Mouse (Mus musculus) liver, embryonic 15.5 days (tissue): ENCODE measurements around the gene Ubac2. TPM values are rescaled to one million over a fixed set of nuclear protein-coding genes. Genes with fewer than 3 reads are reported as not detected.

Experiments used
- ATAC-seq: fragments of 200-750 bp; cut with Nextera tagmentation; 2 replicates; pipeline ENCODE4 v1.8.0; 2017; ENCODE audit warnings: moderate number of reproducible peaks, mild to moderate bottlenecking, moderate library complexity; ENCODE audit not compliant: insufficient read depth
- H3K27ac ChIP-seq: fragments of 300-500 bp; sonication (generic); replicated peaks from 2 replicates; pipeline ENCODE4 v1.5.1; 2015; ENCODE audit warnings: mild to moderate bottlenecking, inconsistent platforms
- H3K27me3 ChIP-seq: fragments of 300-500 bp; sonication (generic); 2 replicates; pipeline ENCODE4 v1.6.1; 2015; ENCODE audit warnings: mild to moderate bottlenecking, inconsistent platforms
- H3K36me3 ChIP-seq: fragments of 300-500 bp; sonication (generic); replicated peaks from 2 replicates; pipeline ENCODE4 v1.6.1; 2015; ENCODE audit warnings: moderate library complexity, mild to moderate bottlenecking, inconsistent platforms
- H3K4me1 ChIP-seq: fragments of 300-500 bp; sonication (generic); replicated peaks from 2 replicates; pipeline ENCODE4 v1.6.1; 2015; ENCODE audit warnings: inconsistent platforms
- H3K4me2 ChIP-seq: fragments of 300-500 bp; sonication (generic); 2 replicates; pipeline ENCODE4 v1.6.1; 2015; ENCODE audit warnings: moderate library complexity, mild to moderate bottlenecking, inconsistent platforms
- H3K4me3 ChIP-seq: fragments of 300-500 bp; sonication (generic); replicated peaks from 2 replicates; pipeline ENCODE4 v1.5.1; 2015; ENCODE audit warnings: mild to moderate bottlenecking, inconsistent platforms
- H3K9ac ChIP-seq: fragments of 300-500 bp; sonication (generic); 2 replicates; pipeline ENCODE4 v1.6.1; 2015; ENCODE audit warnings: moderate library complexity, mild to moderate bottlenecking, inconsistent platforms
- H3K9me3 ChIP-seq: fragments of 300-500 bp; sonication (generic); replicated peaks from 2 replicates; pipeline ENCODE4 v1.6.1; 2016; ENCODE audit warnings: inconsistent platforms
- WGBS: fragments of 180-500 bp; shearing (Covaris S2); methylation state at CpG from one replicate; pipeline ENCODE4 v1.1.7; 2015; ENCODE audit warnings: mixed read lengths; ENCODE audit not compliant: insufficient replicate concordance; 5-methylcytosine and 5-hydroxymethylcytosine counted together
- polyA plus RNA-seq: library from polyadenylated mRNA; unstranded; fragments of >200 nt; fragmentation: Nextera tagmentation; extraction: Ambion mirVana; gene quantifications from 2 replicates; pipeline ENCODE4 v1.2.1, GENCODE M21; 2015

Ubac2 gene
- polyA plus RNA-seq, 1 experiment from 2014 or later: 20.0 TPM

GRCm38 (mm10) chr14:122028926-122029745 lies 150.7 kb downstream of the Ubac2 start:
- WGBS: 40% methylated on average over 11 of the region's 11 CpGs
- no peak overlapping the region for H3K9ac ChIP-seq
- H3K27ac ChIP-seq: peak overlapping the region; percentile 43; the same call in 1 of the 2 replicates
- H3K9me3 ChIP-seq: no peaks in the 10 kb centered on the region
- H3K27me3 ChIP-seq: no peaks in the 10 kb centered on the region
- peaks cover 9% of the 10 kb centered on the region for H3K4me1 ChIP-seq
- no peak overlapping the region for H3K4me3 ChIP-seq
- no peaks in the 10 kb centered on the region for H3K36me3 ChIP-seq
- no peak overlapping the region for H3K4me2 ChIP-seq
- ATAC-seq: no peak

- ATAC-seq: no peak
- peaks cover 2% of the 10 kb centered on the region; the same call in 1 of the 2 replicates for H3K4me1 ChIP-seq
- H3K36me3 ChIP-seq: no peaks in the 10 kb centered on the region
- 67% methylated on average over 4 of the region's 4 CpGs for WGBS
- H3K27ac ChIP-seq: no peak overlapping the region
- no peaks in the 10 kb centered on the region for H3K27me3 ChIP-seq
- H3K9ac ChIP-seq: no peak overlapping the region
- H3K9me3 ChIP-seq: no peaks in the 10 kb centered on the region
- H3K4me3 ChIP-seq: no peak overlapping the region
- H3K4me2 ChIP-seq: no peak overlapping the region
Observed at GRCm38 (mm10) chr14:122029851-122030250, 151.4 kb downstream of the Ubac2 start.

DNA sequence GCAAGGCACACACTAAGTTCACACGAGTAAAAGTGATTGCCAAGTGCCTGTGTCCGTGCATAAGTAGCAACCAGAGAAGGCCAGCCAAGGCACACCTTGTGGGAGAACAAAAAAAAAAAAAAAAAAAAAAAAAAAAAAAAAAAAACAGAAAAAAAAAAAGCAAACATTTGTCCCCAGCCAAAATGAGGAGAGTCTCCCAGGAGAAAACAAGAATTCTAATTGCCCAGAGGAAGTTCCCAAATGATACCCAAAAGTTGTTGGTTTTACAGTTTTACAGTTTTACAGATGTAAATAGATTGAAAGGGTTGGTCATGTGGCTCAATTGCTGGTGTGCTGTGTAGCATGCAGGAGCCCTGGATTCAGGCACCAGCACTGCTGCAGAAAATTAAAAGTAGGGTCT lies 153.6 kb downstream of the Ubac2 start:
- WGBS: 61% methylated on average over 2 of the region's 2 CpGs
- Histone ChIP-seq H3K4me2 (no peak overlapping the region), H3K36me3 (no peaks in the 10 kb centered on the region), H3K27me3 (no peaks in the 10 kb centered on the region), H3K4me1 (no peaks in the 10 kb centered on the region), H3K9ac (no peak overlapping the region), H3K4me3 (no peak overlapping the region), H3K9me3 (no peaks in the 10 kb centered on the region), H3K27ac (no peak overlapping the region)
- ATAC-seq: no peak

- WGBS: 85% methylated on average over 13 of the region's 13 CpGs
- Histone ChIP-seq H3K9me3 (no peaks in the 10 kb centered on the region), H3K27me3 (no peaks in the 10 kb centered on the region), H3K4me3 (no peak within 1 kb of the TSS), H3K4me1 (no peaks in the 10 kb centered on the region), H3K9ac (no peak within 1 kb of the TSS), H3K4me2 (no peak within 1 kb of the TSS), H3K36me3 (no peaks in the 10 kb centered on the region), H3K27ac (no peak within 1 kb of the TSS)
- no peak for ATAC-seq
Observed at GRCm38 (mm10) chr14:122034451-122034850, 156.0 kb downstream of the Ubac2 start, which contains the start of gene Timm8a2. Gene Timm8a2 (plus strand): TSS chr14:122034674.

DNA sequence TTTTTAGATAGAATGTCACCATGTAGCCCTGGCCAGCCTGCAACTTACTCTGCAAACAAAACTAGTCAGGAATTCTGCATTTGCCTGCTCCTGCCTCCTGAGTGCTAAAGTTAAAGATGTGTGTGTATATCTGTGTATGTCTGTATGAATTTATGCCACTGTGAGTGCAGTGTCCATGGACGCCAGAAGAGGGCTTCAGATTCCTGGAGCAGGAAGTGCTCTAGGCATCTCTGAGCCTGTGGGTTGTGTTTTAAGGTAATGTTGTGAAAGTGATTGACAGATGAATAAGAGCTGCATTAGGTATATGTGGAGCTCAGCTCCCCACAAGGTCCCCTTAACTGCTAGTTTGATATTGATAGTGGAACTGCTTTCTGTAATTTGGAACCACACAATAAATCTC lies 156.8 kb downstream of the Ubac2 start:
- no peaks in the 10 kb centered on the region for H3K27me3 ChIP-seq
- H3K9me3 ChIP-seq: no peaks in the 10 kb centered on the region
- H3K27ac ChIP-seq: no peak overlapping the region
- no peak overlapping the region for H3K4me2 ChIP-seq
- 74% methylated on average over 1 of the region's 1 CpGs for WGBS
- H3K4me1 ChIP-seq: no peaks in the 10 kb centered on the region
- H3K36me3 ChIP-seq: no peaks in the 10 kb centered on the region
- no peak overlapping the region for H3K4me3 ChIP-seq
- no peak overlapping the region for H3K9ac ChIP-seq
- no peak for ATAC-seq

DNA sequence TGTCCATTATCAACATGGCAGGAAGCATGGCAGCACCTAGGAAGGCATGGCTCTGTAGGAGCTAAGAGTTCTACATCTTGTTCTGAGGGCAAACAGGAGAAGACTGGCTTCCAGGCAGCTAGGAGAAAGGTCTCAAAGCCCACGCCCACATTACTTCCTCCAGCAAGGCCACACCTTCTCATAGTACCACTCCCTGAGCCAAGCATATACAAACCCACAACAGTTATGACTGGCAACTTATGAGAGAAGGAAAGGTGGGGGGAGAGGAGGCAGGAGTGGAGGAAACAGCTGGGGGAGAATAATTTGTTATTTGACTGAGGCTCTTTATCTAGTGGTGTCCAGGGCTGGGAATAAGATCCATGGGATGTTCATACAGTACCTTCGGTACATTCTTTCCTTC lies 157.4 kb downstream of the Ubac2 start:
- H3K4me3 ChIP-seq: no peak overlapping the region
- no peaks in the 10 kb centered on the region for H3K4me1 ChIP-seq
- H3K9ac ChIP-seq: no peak overlapping the region
- no peaks in the 10 kb centered on the region for H3K27me3 ChIP-seq
- no peak overlapping the region for H3K27ac ChIP-seq
- ATAC-seq: no peak
- no peak overlapping the region for H3K4me2 ChIP-seq
- no peaks in the 10 kb centered on the region for H3K36me3 ChIP-seq
- WGBS: 40% methylated on average over 2 of the region's 2 CpGs
- H3K9me3 ChIP-seq: no peaks in the 10 kb centered on the region

DNA sequence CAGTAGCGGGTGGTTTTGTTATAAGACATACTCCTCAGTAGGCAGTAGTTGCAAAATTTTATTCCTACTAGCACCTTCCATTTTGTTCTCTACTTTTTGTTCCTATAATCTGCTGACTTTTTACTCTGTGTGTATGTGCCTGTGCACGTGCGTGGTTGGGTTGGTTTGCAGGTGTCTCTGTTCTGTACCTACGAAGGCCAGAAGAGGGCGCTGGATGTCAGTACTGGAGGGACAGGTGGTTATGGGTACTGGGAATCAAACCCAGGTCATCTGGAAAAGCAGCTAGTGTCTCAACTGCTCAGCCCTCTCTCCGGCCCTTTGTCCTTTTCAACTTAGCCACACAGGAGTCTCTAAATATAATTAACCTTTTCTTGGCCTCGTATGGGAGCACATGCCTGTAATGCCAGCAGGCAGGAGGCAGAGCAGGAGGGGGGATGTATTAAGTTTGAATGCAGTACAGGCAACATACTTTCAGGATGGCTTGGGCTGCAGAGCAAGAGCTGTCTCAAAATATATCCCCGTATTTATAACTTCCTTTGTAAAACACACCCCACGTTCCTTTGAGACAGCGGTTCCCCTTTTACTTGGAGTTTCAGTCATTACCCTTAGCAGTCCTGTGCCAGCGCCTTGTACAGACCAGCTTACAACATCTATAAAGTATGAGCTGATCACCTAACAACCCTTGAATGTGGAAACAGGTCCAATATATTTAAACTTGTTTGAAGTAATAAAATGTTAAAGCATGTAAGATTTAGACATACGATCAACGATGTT lies 160.6 kb downstream of the Ubac2 start:
- ATAC-seq: no peak
- Histone ChIP-seq H3K27ac (no peak overlapping the region), H3K4me2 (no peak overlapping the region)

GRCm38 (mm10) chr14:122041413-122041825 lies 163.0 kb downstream of the Ubac2 start:
- whole genome bisulfite sequencing: 23% methylated on average over 3 of the region's 3 CpGs
- no peak for ATAC-seq
- Histone ChIP-seq H3K36me3 (no peaks in the 10 kb centered on the region), H3K4me3 (no peak overlapping the region), H3K4me1 (peaks cover 11% of the 10 kb centered on the region), H3K27me3 (no peaks in the 10 kb centered on the region), H3K9ac (no peak overlapping the region), H3K9me3 (no peaks in the 10 kb centered on the region), H3K27ac (no peak overlapping the region), H3K4me2 (no peak overlapping the region)

More for the DNA sequence above, 160.6 kb downstream of the Ubac2 start:
- peaks cover 11% of the 10 kb centered on the region for H3K4me1 ChIP-seq
- H3K36me3 ChIP-seq: no peaks in the 10 kb centered on the region
- H3K9me3 ChIP-seq: no peaks in the 10 kb centered on the region
- H3K4me3 ChIP-seq: no peak overlapping the region
- no peaks in the 10 kb centered on the region for H3K27me3 ChIP-seq
- 70% methylated on average over 13 of the region's 13 CpGs for WGBS
- no peak overlapping the region for H3K9ac ChIP-seq

- no peaks in the 10 kb centered on the region for H3K9me3 ChIP-seq
- H3K4me1 ChIP-seq: peaks cover 11% of the 10 kb centered on the region
- H3K27me3 ChIP-seq: no peaks in the 10 kb centered on the region
- no peak for ATAC-seq
- no peaks in the 10 kb centered on the region for H3K36me3 ChIP-seq
- H3K27ac ChIP-seq: no peak overlapping the region
- H3K4me2 ChIP-seq: no peak overlapping the region
- WGBS: 37% methylated on average over 8 of the region's 8 CpGs
- no peak overlapping the region for H3K9ac ChIP-seq
- H3K4me3 ChIP-seq: no peak overlapping the region
Observed at GRCm38 (mm10) chr14:122042142-122042694, 163.8 kb downstream of the Ubac2 start.

DNA sequence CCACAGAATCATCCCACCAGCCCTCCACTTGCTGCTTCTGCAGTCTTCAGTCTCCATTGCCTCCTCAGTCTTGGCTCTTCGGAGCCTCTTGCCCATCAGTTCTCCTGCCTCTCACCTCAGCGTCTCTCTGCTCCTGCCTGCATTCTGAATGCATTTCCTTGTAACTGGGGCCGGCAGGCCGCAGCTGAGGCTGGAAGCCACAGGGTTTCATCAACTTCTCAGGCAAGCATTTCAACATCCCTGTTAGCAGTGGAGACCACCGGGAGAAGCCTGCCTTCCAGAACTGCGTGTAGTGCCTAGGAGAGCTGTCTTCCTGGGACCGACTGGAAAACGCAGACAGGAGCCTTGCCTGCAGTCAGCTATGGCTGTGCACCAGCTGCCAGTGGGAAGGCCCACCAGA lies 169.4 kb downstream of the Ubac2 start:
- WGBS: 74% methylated on average over 8 of the region's 8 CpGs
- no peak overlapping the region for H3K4me3 ChIP-seq
- no peaks in the 10 kb centered on the region for H3K9me3 ChIP-seq
- no peak overlapping the region for H3K9ac ChIP-seq
- H3K36me3 ChIP-seq: no peaks in the 10 kb centered on the region
- no peak for ATAC-seq
- no peaks in the 10 kb centered on the region for H3K4me1 ChIP-seq
- no peak overlapping the region for H3K4me2 ChIP-seq
- no peaks in the 10 kb centered on the region for H3K27me3 ChIP-seq
- no peak overlapping the region for H3K27ac ChIP-seq

DNA sequence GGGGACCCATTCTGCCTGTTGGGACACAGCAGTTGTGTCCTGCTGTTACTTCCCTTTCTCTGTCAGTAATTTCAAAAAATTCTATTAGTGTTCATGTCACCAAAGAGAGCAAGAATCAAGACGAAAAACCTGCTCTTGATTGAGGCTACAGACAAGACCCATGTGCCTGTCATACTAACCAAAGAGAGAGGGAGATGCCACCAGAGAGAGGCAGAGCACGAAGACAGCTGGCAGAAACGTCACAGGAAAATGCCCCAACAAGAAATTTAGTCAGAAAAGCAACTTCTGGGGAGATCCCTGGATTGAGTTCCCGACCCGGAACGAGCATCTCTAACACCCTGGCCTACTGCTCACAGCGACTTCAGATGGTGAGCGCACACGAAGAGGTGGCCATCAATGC lies 170.4 kb downstream of the Ubac2 start:
- no peak overlapping the region for H3K4me2 ChIP-seq

More for the DNA sequence above, 170.4 kb downstream of the Ubac2 start:
- ATAC-seq: no peak
- H3K27ac ChIP-seq: no peak overlapping the region
- no peak overlapping the region for H3K9ac ChIP-seq
- H3K4me3 ChIP-seq: no peak overlapping the region
- no peaks in the 10 kb centered on the region for H3K27me3 ChIP-seq
- no peaks in the 10 kb centered on the region for H3K9me3 ChIP-seq
- no peaks in the 10 kb centered on the region for H3K4me1 ChIP-seq
- H3K36me3 ChIP-seq: no peaks in the 10 kb centered on the region
- WGBS: 74% methylated on average over 9 of the region's 9 CpGs
